Mouse (Mus musculus) gonadal fat pad, adult 2 months (tissue): ENCODE data around the gene Prr22. TPM values are rescaled to one million over a fixed set of nuclear protein-coding genes. Genes with fewer than 3 reads are reported as not detected.

Source experiments
- DNase-seq: peaks from one replicate; pipeline ENCODE4 v3.0.0-alpha.2; 2012; ENCODE audit warnings: low read depth
- polyA plus RNA-seq: library from polyadenylated mRNA; depleted of rRNA; stranded (reverse); fragments of >200 nt; gene quantifications from 2 replicates; pipeline ENCODE4 v1.2.3, GENCODE M21; 2012; rRNA removed

The Prr22 gene
- polyA plus RNA-seq: 1.1 and 1.2 TPM in 2 replicates

DNA sequence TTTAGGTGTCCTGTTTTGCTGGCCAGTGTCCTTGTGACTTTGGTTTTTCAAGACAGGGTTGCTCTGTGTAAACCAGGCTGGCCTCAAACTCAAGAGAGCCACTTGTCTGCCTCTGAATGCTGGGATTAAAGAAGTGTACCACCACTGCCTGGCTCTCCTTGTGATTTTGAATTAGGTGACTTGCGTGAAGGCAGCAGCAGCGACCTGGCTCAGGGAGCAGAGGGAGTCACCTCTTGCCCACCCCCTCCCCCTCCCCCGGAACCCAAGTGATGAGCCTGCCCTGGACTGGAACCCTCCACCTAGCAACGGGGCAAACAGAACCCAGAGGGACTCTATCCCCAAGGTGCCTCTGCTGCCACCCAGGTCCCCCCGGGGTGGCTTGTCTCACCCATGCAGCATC lies at the start of gene Prr22:
Gene Prr22 (plus strand): TSS at position 301 of the 400 bp plus-strand sequence.
- no peak for DNase-seq

DNA sequence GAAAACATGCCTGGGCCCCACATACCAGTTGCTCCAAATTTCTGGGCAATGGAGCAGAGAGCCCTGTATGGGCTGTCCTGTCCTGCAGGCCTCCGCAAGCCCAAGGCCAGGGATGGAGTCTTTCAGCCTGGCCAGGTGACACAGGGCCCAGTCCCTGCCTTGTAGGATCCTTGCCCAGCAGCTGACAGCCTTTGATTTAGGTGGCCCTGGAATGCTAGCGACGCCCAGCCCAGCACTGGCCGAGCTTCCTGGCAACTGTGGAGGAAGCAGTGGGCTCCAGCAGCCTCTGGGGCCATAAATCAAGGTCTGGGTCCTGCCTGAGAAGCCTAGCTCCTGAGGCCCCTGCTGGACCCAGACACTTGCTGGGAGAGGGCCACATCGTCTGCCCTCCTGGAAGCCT lies 47.6 kb upstream of the Prr22 start:
- no peak for DNase-seq

DNA sequence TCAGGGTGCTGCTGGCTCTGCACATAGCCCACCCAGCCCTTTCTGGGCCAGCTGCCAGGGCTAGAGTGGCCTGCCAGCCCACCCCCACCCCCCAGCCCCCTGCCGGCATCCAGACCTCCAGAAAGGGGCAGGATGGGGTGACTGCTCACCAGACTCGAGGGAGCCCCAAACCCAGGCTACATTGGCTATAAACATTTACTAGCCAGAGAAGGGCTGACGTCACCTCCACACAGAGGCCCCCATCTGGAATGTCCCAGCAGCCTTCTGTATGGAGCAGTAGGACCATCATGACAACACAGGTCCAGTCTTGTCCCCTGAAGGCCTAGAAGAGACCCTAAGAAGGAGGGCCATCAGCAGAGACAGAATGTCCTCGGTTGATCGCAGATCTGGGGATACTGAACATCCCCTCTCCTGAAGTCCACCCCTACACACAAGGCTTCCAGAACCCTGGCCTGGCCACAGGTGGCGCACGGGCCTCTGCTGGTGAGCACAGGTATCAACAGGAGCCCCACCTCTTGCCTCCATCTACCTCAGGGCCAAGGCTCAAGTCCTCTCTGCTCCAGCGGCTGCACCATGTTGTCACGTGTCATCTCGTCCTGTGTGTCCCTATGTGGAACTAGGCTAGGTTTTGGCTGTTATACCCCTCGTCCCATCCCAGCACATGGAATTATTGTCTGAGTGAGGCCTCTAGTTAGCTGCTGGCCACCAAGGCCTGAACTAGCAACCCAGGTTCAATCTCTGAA lies 46.5 kb upstream of the Prr22 start:
- no peak for DNase-seq

DNA sequence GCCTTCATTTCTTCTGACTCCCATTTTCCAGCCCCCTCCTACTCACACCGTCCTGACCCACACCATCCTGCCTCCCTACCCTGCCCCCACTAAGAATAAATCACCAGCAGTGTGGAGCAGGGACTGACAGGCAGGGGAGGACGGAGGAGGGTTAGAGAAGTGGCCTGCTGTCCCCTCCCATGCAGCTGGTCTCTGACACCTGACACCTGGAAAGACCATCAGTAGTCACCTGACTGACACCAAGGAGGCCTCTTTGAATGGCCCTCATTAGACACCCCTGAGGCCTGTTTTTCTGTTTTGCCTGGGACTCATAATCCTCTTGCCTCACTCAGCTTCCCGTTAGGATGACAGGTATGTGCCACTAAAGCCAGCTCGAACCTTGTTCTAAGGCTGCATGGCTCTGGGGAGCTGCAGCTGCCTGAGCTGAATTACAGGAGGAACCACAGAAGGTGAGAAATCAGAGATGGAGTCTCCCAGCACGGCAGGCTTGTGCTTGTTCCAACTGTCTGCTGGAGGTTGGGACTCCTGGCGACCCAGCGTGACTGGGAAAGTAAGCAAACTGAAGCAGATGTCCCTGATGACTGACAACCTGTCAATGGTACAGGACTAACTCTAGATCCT lies 42.9 kb upstream of the Prr22 start:
- DNase-seq: no peak

DNA sequence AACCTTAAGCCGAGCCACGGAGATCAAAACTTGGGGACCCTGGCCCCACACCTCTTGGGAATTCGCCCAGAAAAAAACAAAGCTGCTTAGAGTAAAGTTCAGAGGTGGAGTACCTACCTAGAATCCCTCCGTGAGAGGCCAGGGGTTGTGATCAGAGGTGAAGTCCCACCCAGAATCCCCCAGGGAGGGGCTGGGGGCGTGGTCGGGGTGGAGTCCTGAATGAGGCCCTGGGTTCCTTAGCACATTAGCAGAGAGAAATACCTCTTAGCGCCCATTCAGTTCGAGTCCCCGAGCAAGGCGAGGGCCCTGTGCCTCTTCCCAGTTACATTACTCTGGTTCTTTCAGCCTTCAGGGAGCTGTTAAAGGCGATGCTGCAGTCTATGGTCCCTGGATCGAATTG lies 42.4 kb upstream of the Prr22 start:
- DNase-seq: no peak

DNA sequence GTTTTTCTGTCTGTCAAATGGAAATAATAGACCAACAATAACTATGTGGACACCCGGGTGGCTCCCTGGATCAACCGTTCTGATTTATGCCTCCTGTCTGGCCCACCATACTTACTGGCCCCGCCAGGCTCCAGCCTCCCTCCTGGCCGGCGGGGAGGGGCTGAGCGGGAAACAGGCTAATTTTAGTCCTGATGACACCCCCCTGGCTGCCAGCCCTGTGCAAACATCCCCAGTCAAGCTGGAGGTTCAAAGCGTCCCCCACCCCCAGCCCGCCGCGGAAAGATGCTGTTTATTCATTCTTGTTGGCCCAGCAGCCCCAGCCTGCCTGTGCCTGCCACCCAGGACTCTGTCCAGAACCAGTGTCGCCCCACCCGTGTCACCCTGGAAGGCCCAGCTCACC lies 41.9 kb upstream of the Prr22 start:
- DNase-seq: no peak

DNA sequence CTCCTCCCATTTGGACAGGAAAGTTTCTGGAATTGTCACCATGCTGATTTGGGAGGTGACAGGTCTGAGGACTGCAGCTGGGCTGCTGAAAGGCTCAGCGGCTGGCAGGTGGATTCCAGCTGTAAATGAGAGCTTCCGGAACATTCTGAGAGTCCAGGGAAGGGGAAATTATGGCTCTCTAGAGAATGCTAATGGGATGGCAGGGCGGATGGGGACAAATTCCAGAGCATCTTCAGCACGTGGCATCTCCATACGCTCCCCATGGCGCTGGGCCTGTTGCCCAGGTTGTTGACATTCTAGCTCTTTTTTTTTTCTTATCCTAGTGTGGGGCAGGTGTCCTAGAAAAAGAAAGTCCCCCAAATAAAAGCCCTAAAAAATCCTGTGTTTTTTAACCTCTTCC lies 40.9 kb upstream of the Prr22 start:
- DNase-seq: no peak

DNA sequence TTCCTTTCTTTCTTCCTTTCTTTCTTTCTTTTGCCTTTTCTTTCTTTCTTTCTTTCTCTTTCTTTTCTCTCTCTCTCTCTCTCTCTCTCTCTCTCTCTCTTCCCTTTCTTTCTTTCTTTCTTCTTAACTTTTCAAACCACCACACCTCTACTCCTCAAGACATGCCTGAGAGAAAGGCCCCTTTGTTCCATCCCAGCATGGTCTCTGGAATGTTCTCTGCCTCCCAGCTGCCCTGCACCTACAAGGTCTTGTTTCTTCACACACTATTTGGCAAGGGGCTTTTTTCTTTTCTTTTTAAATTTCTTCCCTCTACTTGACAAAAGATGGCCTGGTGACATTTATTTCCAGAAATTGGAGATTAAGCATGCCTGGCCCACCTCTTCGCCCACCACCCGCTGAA lies 40.4 kb upstream of the Prr22 start:
- DNase-seq: no peak

DNA sequence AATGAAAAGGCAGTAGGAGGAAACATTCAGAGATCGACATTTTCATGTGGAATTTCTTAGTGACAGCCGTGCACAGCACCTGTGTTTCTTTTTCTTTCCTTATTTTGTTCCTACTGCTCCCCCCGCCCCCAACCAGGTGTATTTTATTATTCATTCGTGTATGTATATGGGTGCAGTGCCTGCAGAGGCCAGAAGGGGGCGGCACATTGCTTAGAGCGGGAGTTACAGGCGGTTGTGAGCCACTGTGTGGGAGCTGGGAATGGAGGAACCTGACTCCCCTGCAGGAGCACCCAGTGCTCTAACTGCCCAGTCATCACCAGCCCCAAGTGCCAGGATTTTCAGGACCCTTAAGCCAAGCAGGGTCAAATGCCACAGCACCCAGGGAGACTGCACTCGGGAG lies 33.5 kb upstream of the Prr22 start:
- DNase-seq: no peak

DNA sequence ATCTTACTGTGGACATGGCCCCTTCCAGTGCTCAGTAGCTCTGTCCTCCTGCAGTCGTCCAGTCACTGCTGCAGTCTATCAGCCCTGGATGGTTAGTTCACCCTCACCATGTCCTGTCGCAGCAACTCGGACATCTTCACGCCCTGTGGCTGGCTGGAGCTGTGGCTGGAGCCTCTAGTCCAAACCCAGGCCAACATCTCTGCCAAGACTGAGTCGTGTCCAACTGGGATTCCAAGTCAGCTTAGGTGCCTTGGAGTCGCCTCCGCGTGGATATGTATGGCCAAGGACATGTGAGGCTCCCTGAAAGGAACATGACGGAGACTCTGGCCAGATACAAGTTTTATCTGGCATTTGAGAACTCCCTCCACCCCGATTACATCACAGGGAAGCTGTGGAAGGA lies 31.8 kb upstream of the Prr22 start:
- DNase-seq: no peak

DNA sequence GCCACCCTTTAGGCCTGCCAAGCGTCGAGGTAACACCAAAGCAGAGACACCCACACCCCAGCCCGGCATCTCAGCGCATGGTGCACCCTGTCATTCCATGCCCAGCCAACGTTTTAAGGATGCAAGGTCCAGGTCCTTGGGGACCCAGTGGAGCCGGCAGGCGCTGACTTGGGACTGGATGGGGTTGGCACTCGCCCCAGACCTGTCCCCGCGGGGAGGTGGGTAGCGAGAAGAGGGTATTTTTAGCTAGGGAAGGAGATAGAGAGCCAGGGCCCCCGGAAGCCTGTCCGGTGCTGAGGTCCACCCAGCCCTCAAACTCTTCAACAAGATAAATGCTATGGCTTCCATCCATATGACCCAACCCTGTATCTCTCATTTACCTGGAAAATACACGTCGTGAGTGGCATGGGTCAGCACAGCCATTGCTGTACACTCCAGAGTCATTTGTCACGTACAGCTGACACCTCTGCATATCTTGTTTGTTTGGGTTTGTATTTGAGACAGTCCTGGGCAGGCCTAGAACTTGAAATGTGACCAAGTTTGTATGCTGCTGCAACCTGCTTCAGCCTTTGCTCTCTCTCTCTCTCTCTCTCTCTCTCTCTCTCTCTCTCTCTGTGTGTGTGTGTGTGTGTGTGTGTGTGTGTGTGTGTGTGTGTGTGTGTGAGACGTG lies 29.8 kb upstream of the Prr22 start:
- DNase-seq: no peak

DNA sequence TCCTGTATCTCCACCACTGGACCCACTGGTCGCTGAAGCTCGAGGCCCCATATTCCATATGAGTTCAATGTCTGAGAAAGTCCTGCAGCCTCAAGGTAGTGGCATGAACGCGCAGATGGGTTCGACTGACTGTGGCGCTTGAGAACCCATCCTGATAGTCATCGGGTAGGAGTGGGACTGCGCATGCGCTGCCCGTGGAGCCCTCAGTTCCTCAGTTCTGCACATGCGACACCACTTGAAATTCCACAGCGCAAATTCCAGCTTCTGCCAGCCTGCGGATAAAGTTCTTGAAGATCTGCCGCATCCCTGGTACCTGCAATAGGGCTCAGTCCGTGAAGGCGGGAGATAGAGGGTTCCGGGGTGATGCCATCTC lies 29.3 kb upstream of the Prr22 start:
- DNase-seq: no peak

DNA sequence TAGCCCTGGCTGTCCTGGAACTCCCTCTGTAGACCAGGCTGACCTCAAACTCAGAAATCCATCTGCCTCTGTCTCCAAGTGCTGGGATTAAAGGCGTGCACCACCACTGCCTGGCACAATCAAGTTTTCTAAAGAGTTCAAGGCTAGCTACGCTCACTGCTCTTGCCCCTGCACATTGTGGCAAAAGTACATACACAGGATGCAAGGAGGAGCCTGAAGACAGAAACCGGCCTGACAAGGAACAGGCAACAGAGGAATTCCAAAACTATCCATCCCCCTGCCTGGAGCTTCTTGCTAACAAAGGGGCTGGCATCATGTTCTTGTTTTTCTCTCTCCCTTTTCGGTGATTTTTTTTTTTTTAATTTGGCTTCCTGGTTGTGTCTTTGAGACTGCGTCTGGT lies 25.9 kb upstream of the Prr22 start:
- DNase-seq: no peak

DNA sequence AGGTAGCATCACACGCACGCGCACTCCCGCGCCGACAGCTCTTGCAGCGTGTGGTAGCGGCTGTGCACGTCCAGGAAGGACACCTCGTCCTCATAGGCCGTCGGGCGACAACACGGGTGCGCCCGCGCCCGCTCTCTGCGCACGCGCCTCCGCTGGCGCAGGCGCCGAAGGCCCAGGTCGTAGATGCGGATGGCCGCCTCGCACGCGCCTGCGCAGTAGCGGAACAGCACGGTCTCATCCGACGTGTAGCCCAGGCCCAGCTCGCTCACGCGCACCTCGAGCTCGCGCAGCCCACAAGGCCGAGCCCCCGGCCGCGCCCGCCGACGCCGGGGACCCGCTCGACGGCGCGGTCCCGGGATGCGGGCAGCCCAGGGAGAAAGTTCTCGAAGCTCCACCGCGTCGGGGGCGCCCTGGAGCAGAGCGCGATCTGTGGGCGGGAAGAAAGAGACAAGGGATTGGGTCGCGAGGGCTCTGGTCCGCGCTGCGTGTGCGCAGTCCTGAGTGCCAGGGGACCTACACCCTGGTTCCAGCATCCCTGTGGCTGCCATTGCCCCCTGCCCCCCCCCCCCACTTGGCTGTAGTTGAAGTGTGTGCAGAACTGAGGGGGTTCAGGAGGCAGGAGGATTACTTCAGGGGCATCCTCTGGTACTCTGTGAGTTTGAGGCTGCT lies 18.5 kb upstream of the Prr22 start:
- no peak for DNase-seq

DNA sequence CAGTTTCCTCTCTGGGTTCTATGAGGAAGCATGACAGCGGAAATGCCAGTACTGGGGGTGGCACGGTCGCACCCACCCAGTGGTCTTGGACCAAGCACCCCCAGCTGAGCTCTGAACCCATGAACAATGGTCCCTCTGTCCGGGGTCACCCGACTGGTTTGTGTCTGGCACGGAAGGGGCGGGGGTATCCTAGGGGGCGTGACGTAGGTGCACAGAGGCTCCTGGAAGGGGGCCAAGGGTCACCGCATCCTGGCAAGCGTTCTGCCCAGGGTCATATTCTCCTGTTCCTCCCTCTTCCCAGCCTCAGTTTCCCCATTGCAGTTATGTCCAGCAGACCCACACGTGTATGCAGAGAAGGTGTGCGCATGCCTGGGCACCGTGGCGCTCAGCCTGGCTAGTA lies 16.6 kb upstream of the Prr22 start:
- no peak for DNase-seq

DNA sequence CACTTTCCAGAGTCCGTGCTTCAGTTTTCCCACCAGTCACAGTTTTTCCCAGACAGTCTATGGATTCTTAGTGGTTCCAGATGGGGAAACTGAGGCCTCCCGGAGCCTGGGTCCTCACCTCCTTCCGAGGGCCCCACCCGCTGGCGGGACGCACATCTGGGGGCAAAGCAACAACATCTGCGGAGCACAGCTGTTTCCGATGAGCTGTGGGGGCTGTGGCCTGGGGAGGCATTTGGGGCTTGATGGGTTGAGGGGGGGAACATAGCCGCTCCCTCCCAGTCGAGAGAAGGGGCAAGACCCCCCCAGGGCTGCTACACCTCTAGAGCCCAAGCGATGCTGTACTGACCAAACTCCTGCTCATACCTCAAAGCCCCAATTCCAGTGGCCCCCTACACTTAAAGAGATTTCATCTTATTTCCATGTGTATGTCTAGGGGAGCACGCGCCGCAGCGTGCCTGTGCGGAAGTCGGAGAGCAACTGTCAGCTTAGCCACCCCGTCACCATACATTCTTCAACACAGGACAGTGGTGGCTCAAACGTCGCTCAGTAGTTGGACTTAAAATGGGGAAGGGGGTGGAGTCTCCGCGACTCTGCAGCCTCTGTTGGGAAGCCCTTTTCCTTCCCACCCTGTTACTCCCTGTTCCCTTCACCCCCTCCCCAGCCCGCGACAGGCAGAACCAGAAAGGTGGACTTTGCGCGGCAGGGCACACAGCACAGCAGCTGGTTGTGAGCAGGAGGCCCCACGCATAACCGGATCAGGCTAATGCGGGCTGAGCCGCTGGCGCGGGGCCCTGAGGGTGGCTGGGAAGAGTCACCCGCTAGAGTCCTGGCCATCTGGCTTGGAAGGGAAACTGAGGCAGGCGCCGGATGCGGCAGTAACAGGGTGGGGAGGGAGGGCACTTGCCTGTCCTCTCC lies 15.5 kb upstream of the Prr22 start:
- DNase-seq: no peak

DNA sequence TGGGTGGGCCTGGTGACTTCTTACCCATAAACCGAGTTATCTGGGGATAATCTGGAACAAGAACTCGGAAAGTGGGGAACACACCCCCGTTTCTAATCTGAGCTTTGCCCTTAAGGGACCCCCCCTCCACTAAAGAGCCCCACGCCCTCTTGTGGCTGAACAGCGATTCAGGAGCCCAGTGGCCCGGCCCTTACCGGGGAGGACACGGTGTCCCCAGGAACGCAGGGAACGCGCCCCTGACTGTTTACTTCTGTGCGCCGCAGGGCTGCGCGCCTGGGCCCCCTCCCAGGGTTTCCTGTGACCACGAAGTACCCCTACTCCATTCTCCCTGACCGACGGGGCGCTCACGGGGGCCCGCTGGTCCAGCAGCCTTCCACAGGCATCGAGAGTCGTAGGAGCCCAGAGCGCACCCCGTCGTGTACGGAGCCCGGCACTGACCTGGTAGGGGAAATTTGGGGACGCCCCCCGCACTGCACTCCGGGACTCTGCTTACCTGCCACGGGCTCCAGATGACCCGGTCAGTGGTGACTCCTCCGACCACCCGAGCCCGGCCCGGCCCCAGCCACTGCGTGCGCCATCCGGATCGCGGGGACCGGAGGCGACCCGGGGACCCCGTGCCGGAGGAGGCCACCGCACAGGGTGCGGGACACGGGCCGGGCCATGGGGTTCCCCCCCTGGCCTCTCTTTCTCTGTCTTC lies 13.2 kb upstream of the Prr22 start:
- no peak for DNase-seq

DNA sequence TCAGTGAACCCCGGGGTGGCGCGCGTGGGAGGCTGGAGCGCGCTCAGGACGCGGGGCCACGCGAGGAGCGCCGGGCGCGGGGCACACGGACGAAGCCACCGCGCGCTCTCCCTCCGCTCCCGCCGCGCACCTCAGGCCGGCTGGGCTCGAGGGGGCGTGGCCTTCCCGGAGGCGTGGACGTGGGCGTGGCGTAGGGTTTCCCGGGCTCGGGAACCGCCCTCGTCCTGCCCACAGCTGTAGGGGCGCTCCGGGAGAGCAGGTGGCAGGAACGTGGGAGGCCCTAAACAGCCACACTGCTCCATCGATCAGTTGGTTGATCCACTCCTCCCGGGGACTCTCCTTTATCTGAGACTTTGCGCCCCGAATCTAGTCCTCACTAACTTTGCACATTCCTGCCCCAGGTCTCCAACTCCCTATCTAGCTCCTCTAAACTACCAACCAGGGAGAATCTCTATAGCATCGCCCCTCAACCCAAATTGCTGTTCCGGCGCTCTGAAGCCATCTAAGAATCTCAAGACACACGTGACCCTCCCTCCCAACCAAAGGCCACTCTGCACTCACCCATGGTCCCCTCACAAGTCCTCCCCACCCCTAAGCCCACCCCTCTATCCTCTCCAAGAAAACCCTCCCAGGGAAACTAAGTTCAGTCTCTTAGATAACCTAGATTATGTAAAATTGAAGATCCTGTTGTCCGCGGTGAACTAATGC lies 12.5 kb upstream of the Prr22 start, which contains the start of gene Nrtn:
Gene Nrtn (minus strand): TSS at position 115 of the 708 bp plus-strand sequence.
- DNase-seq: no peak

DNA sequence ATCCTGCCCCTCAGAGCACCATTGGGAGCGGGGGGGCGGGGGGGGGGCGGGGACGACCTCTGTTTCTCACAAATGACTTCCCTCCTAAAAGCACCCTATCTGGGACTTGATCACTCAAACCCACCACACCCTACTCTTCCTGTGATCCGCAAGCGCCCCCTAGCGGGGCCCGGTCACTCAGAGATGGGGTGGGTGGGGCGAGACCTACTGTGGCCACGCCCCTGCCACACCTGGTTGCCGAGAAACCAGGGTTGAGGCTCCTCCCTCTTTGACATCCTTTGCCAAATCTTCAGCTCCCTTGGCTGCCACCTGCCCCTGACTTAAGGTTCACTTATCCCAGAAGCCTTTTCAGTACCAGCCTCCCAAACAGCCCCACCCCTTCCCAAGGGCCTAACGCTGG lies 11.9 kb upstream of the Prr22 start:
- DNase-seq: no peak

DNA sequence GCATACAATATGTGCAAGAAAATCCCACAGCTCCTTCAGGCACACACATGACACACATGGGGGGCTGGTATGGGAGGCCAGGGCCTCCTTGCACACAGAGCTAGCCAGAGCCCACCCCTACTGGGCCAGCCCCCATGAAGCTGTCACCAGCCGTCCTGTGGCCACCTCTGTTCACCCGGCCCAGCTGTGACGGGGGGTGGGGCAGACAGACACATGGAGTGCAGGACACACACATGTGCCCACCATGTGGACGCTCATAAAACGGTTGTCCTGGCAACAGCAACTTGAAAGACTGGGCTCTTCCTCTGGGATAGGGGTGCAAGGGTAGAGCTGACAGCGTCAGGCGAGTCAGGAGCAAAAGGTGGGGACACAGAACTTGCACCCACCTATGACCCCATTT lies 10.8 kb upstream of the Prr22 start:
- no peak for DNase-seq
